Mouse (Mus musculus): ENCODE results near the gene Cox17. TPM values are rescaled to one million over a fixed set of nuclear protein-coding genes. Genes with fewer than 3 reads are reported as not detected.

Cox17 gene
- polyA plus RNA-seq, 1 experiment, result 53.2 TPM

GRCm38 (mm10) chr16:38400311-38400960, 53.6 kb downstream of the Cox17 start:
- no peak overlapping the region for H3K27ac ChIP-seq (ENCODE audit: control insufficient read depth, insufficient read depth, low read depth, low read length)
- peaks cover 8% of the 10 kb centered on the region for H3K4me1 ChIP-seq (ENCODE audit: control insufficient read depth, insufficient read depth, low read length)
- H3K36me3 ChIP-seq (ENCODE audit: control insufficient read depth, insufficient read depth, low read length), result no peaks in the 10 kb centered on the region
- TF ChIP-seq CTCF (IDR thresholded peaks at IDR 0.05; ENCODE audit: control insufficient read depth, insufficient read depth, insufficient replicate concordance, low read depth, low read length) (no peak), POLR2A (IDR thresholded peaks at IDR 0.05; ENCODE audit: control insufficient read depth, low read depth, low read length) (no peak)
- H3K27me3 ChIP-seq (ENCODE audit: control insufficient read depth, insufficient read depth, low read length), result no peaks in the 10 kb centered on the region
- no peak overlapping the region for H3K4me3 ChIP-seq (ENCODE audit: control insufficient read depth, low read depth, low read length)

- TF ChIP-seq CTCF (IDR thresholded peaks at IDR 0.05; ENCODE audit: control insufficient read depth, insufficient read depth, insufficient replicate concordance, low read depth, low read length) (no peak), POLR2A (IDR thresholded peaks at IDR 0.05; ENCODE audit: control insufficient read depth, low read depth, low read length) (no peak)
- Histone ChIP-seq H3K36me3 (ENCODE audit: control insufficient read depth, insufficient read depth, low read length) (no peaks in the 10 kb centered on the region), H3K4me3 (ENCODE audit: control insufficient read depth, low read depth, low read length) (no peak overlapping the region), H3K27ac (ENCODE audit: control insufficient read depth, insufficient read depth, low read depth, low read length) (no peak overlapping the region), H3K27me3 (ENCODE audit: control insufficient read depth, insufficient read depth, low read length) (no peaks in the 10 kb centered on the region), H3K4me1 (ENCODE audit: control insufficient read depth, insufficient read depth, low read length) (peaks cover 8% of the 10 kb centered on the region)
Observed at GRCm38 (mm10) chr16:38401468-38401867, 54.7 kb downstream of the Cox17 start.

Other genes starting within 250 kb of the Cox17 start
- gene Nr1i2, start 52.2 kb upstream of the Cox17 start, polyA plus RNA-seq (2012; rRNA removed), result 0.22 and 0.36 TPM in 2 replicates
- 22.4 and 23.4 TPM in 2 replicates for gene Maats1, start 4.8 kb upstream of the Cox17 start, polyA plus RNA-seq (2012; rRNA removed)
- not detected in 2 replicates for gene Gm21987, start within 50 bp of the Cox17 start, polyA plus RNA-seq (2012; rRNA removed)
- 1.4 and 2.0 TPM in 2 replicates for gene Popdc2, start 15.2 kb downstream of the Cox17 start, polyA plus RNA-seq (2012; rRNA removed)
- 3.7 and 4.7 TPM in 2 replicates for gene Pla1a, start 86.2 kb downstream of the Cox17 start, polyA plus RNA-seq (2012; rRNA removed)
- 19.2 and 21.7 TPM in 2 replicates for gene Adprh, start 105.7 kb downstream of the Cox17 start, polyA plus RNA-seq (2012; rRNA removed)
- gene Cd80, start 108.6 kb downstream of the Cox17 start, polyA plus RNA-seq (2012; rRNA removed), result 0.08 and 0.10 TPM in 2 replicates
- 5.3 and 6.4 TPM in 2 replicates for gene Timmdc1, start 175.7 kb downstream of the Cox17 start, polyA plus RNA-seq (2012; rRNA removed)
- gene Poglut1, start 203.3 kb downstream of the Cox17 start, polyA plus RNA-seq (2012; rRNA removed), result 3.9 and 4.3 TPM in 2 replicates
- gene Tmem39a, start 211.7 kb downstream of the Cox17 start, polyA plus RNA-seq (2012; rRNA removed), result 43.7 and 45.1 TPM in 2 replicates

Data from testis, adult 2 months (tissue).